Mouse (Mus musculus) liver, embryonic 14.5 days (tissue): Measurements from ENCODE around the gene Atxn7l1.

Source experiments
- CTCF ChIP-seq: IDR thresholded peaks from 2 replicates; pipeline ENCODE4 v1.5.1; 2016; ENCODE audit warnings: antibody characterized with exemption, low read depth, control low read depth
- EP300 ChIP-seq: IDR thresholded peaks from 2 replicates; pipeline ENCODE4 v1.6.1; 2016; ENCODE audit warnings: antibody characterized with exemption, low read depth

DNA sequence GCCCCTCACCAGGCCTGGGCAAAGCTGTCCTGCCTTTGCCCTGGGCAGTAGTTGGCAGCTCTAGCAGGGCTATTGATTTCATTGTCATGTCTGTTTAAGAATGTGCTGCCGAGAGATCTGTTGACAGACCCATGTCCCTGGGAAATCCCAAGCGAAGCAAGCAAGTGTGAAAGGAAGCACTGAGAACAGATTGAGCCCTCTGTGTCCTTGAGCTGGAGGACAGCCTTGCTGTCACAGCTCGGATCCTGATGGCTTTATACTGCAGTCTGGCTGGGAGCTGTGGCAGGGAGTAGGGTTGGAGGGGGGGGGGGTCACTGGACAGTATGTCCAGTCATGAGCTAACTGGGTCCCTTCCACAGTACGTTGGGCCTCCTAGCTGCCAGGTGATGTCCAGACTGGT, 41.8 kb upstream of the Atxn7l1 start:
- TF ChIP-seq EP300 = no peak
- TF ChIP-seq CTCF = no peak
